Mouse (Mus musculus) kidney, adult 8-10 months (tissue): Measurements from ENCODE around the gene Abracl.

Experiments used
- DNase-seq, 2 experiments: peaks; one replicate each; pipeline ENCODE4 v3.0.0; 2022

Gene Abracl

GRCm38 (mm10) chr10:18022741-18023347 lies at the start of gene Abracl:
TSS of gene Abracl (minus strand) at chr10:18023288.
- peak; percentile 71 to 77 for DNase-seq

- DNase-seq = no peak
Observed at GRCm38 (mm10) chr10:18072871-18073270, 49.8 kb upstream of the Abracl start.

- DNase-seq = no peak
Observed at GRCm38 (mm10) chr10:18070616-18071015, 47.5 kb upstream of the Abracl start.

GRCm38 (mm10) chr10:18070144-18070543 lies 47.1 kb upstream of the Abracl start:
- DNase-seq = peak in 1 of 2 experiments; percentile 22

- no peak for DNase-seq
Observed at GRCm38 (mm10) chr10:18069576-18069975, 46.5 kb upstream of the Abracl start.

GRCm38 (mm10) chr10:18068880-18069279 lies 45.8 kb upstream of the Abracl start:
- no peak for DNase-seq

GRCm38 (mm10) chr10:18067761-18068446 lies 44.8 kb upstream of the Abracl start:
- DNase-seq = no peak

- DNase-seq = peak in 1 of 2 experiments; percentile 27
Observed at GRCm38 (mm10) chr10:18066031-18066439, 42.9 kb upstream of the Abracl start.

GRCm38 (mm10) chr10:18064606-18065228 lies 41.6 kb upstream of the Abracl start:
- no peak for DNase-seq

GRCm38 (mm10) chr10:18061533-18061932 lies 38.4 kb upstream of the Abracl start:
- DNase-seq = no peak

GRCm38 (mm10) chr10:18060778-18061177 lies 37.7 kb upstream of the Abracl start:
- DNase-seq = no peak

- no peak for DNase-seq
Observed at GRCm38 (mm10) chr10:18059807-18060206, 36.7 kb upstream of the Abracl start.

- no peak for DNase-seq
Observed at GRCm38 (mm10) chr10:18058681-18059338, 35.7 kb upstream of the Abracl start.

- no peak for DNase-seq
Observed at GRCm38 (mm10) chr10:18056391-18056745, 33.3 kb upstream of the Abracl start.

GRCm38 (mm10) chr10:18055696-18056390 lies 32.8 kb upstream of the Abracl start, which contains the start of gene Reps1:
TSS of gene Reps1 (plus strand) at chr10:18055861.
- no peak for DNase-seq

- DNase-seq = peak; percentile 69 to 74
Observed at GRCm38 (mm10) chr10:18055009-18055695, 32.1 kb upstream of the Abracl start.

GRCm38 (mm10) chr10:18047380-18048146 lies 24.5 kb upstream of the Abracl start:
- peak in 1 of 2 experiments; percentile 53 for DNase-seq

- DNase-seq = peak in 1 of 2 experiments; percentile 25
Observed at GRCm38 (mm10) chr10:18046380-18046779, 23.3 kb upstream of the Abracl start.

GRCm38 (mm10) chr10:18036849-18037248 lies 13.8 kb upstream of the Abracl start:
- DNase-seq = peak in 1 of 2 experiments; percentile 31

GRCm38 (mm10) chr10:18034408-18034807 lies 11.3 kb upstream of the Abracl start:
- DNase-seq = no peak

- peak; percentile 76 to 81 for DNase-seq
Observed at GRCm38 (mm10) chr10:18022312-18022711, 776 bp downstream of the Abracl start.
